Mouse (Mus musculus) urinary bladder, adult 2 months (tissue): ENCODE measurements around the gene Olfr922. TPM values are rescaled to one million over a fixed set of nuclear protein-coding genes. Genes with fewer than 3 reads are reported as not detected.

Experiments used
- DNase-seq: peaks from one replicate; pipeline ENCODE4 v3.0.0; 2022; ENCODE audit warnings: low spot score
- polyA plus RNA-seq: library from polyadenylated mRNA; depleted of rRNA; stranded (reverse); fragments of >200 nt; gene quantifications from 2 replicates; pipeline ENCODE4 v1.2.3, GENCODE M21; 2012; rRNA removed

The Olfr922 gene
- polyA plus RNA-seq: 0.06 TPM in 1 of 2 replicates, not detected in the other

GRCm38 (mm10) chr9:38814314-38814713 lies at the start of gene Olfr922:
Olfr922 (plus strand) TSS chr9:38814614.
- DNase-seq: no peak

GRCm38 (mm10) chr9:38772768-38773167 lies 41.6 kb upstream of the Olfr922 start, which contains the start of gene Olfr921:
Olfr921 (plus strand) TSS chr9:38773068.
- DNase-seq: no peak

- no peak for DNase-seq
Measured at GRCm38 (mm10) chr9:38792689-38793088, 21.7 kb upstream of the Olfr922 start.

- no peak for DNase-seq
Measured at GRCm38 (mm10) chr9:38805696-38806095, 8.7 kb upstream of the Olfr922 start.

GRCm38 (mm10) chr9:38815458-38815986 lies 1.1 kb downstream of the Olfr922 start:
- no peak for DNase-seq

- no peak for DNase-seq
Measured at GRCm38 (mm10) chr9:38826245-38826644, 11.8 kb downstream of the Olfr922 start, which contains the start of gene Olfr923. Olfr923 (plus strand) TSS chr9:38826545.

GRCm38 (mm10) chr9:38833027-38833426 lies 18.6 kb downstream of the Olfr922 start:
- no peak for DNase-seq

GRCm38 (mm10) chr9:38844149-38844548 lies 29.7 kb downstream of the Olfr922 start, which contains the start of gene Olfr924:
Olfr924 (plus strand) TSS chr9:38844449.
- no peak for DNase-seq

- DNase-seq: no peak
Measured at GRCm38 (mm10) chr9:38854760-38855159, 40.3 kb downstream of the Olfr922 start, which contains the start of gene Olfr26. Olfr26 (plus strand) TSS chr9:38855060.

Other genes with a start within 250 kb of the Olfr922 start
- not detected in 2 replicates for gene Olfr912, start 234.4 kb upstream of the Olfr922 start, polyA plus RNA-seq
- not detected in 2 replicates for gene Olfr913, start 221.9 kb upstream of the Olfr922 start, polyA plus RNA-seq
- gene Olfr914, start 209.5 kb upstream of the Olfr922 start, polyA plus RNA-seq: not detected in 2 replicates
- not detected in 2 replicates for gene Olfr916, start 154.7 kb upstream of the Olfr922 start, polyA plus RNA-seq
- gene Olfr917, start 148.8 kb upstream of the Olfr922 start, polyA plus RNA-seq: not detected in 2 replicates
- not detected in 2 replicates for gene Olfr918, start 140.0 kb upstream of the Olfr922 start, polyA plus RNA-seq
- gene Olfr919, start 110.9 kb upstream of the Olfr922 start, polyA plus RNA-seq: not detected in 2 replicates
- 53.4 and 57.0 TPM in 2 replicates for gene Vwa5a, start 96.3 kb upstream of the Olfr922 start, polyA plus RNA-seq
- gene Olfr920, start 62.3 kb upstream of the Olfr922 start, polyA plus RNA-seq: 0.87 and 0.90 TPM in 2 replicates
- gene Olfr921, start 41.5 kb upstream of the Olfr922 start, polyA plus RNA-seq: 0.08 and 0.12 TPM in 2 replicates
- not detected in 2 replicates for gene Olfr923, start 11.9 kb downstream of the Olfr922 start, polyA plus RNA-seq
- gene Olfr924, start 29.8 kb downstream of the Olfr922 start, polyA plus RNA-seq: not detected in 2 replicates
- gene Olfr26, start 40.4 kb downstream of the Olfr922 start, polyA plus RNA-seq: not detected in 2 replicates
- gene Olfr926, start 62.5 kb downstream of the Olfr922 start, polyA plus RNA-seq: not detected in 2 replicates
- not detected in 2 replicates for gene Olfr930, start 115.2 kb downstream of the Olfr922 start, polyA plus RNA-seq
- not detected in 2 replicates for gene Olfr933, start 157.7 kb downstream of the Olfr922 start, polyA plus RNA-seq
- gene Olfr934, start 173.7 kb downstream of the Olfr922 start, polyA plus RNA-seq: not detected in 2 replicates
- gene Olfr935, start 185.1 kb downstream of the Olfr922 start, polyA plus RNA-seq: not detected in 2 replicates
- gene Olfr146, start 208.8 kb downstream of the Olfr922 start, polyA plus RNA-seq: not detected in 2 replicates